Mouse (Mus musculus) G1E-ER4 (cell line): ENCODE measurements around the gene Spin4. TPM values are rescaled to one million over a fixed set of nuclear protein-coding genes. Genes with fewer than 3 reads are reported as not detected.

Source experiments
- GATA1 ChIP-seq: IDR thresholded peaks from one replicate; pipeline ENCODE4 v1.8.0; 2012; ENCODE audit warnings: low read length, inconsistent platforms
- polyA plus RNA-seq: library from polyadenylated mRNA; stranded (reverse); fragments of >175 nt; gene quantifications from 2 replicates; pipeline ENCODE4 v1.2.3, GENCODE M21; 2012

Gene Spin4
- 0.32 and 0.39 TPM in 2 replicates for polyA plus RNA-seq

GRCm38 (mm10) chrX:95026361-95026892 is at the start of gene Spin4:
TSS of gene Spin4 (minus strand) at chrX:95026682.
- no peak for TF ChIP-seq GATA1

GRCm38 (mm10) chrX:95027907-95028306 is 1.4 kb upstream of the Spin4 start:
- no peak for TF ChIP-seq GATA1

GRCm38 (mm10) chrX:95025779-95026360 is 612 bp downstream of the Spin4 start:
- TF ChIP-seq GATA1: no peak

- TF ChIP-seq GATA1: no peak
Observed at GRCm38 (mm10) chrX:95012033-95012432, 14.4 kb downstream of the Spin4 start.

- TF ChIP-seq GATA1: no peak
Observed at GRCm38 (mm10) chrX:94998845-94999244, 27.6 kb downstream of the Spin4 start.

GRCm38 (mm10) chrX:94994113-94994512 is 32.4 kb downstream of the Spin4 start:
- no peak for TF ChIP-seq GATA1

GRCm38 (mm10) chrX:94990903-94991302 is 35.6 kb downstream of the Spin4 start:
- no peak for TF ChIP-seq GATA1

GRCm38 (mm10) chrX:94990080-94990825 is 36.2 kb downstream of the Spin4 start:
- no peak for TF ChIP-seq GATA1

Other genes starting within 250 kb of the Spin4 start
- gene Arhgef9, start 170.2 kb upstream of the Spin4 start, polyA plus RNA-seq: not detected in 2 replicates